Mouse (Mus musculus) ES-Bruce4 (cell line): ENCODE results near the gene Cfap20.

Experiments
- CTCF ChIP-seq: IDR thresholded peaks from one replicate; pipeline ENCODE4 v1.8.1; 2011; ENCODE audit warnings: low read depth, low read length
- EP300 ChIP-seq: IDR thresholded peaks from 2 replicates; pipeline ENCODE4 v1.6.1; 2011; ENCODE audit warnings: low read depth, low read length; ENCODE audit not compliant: insufficient read depth
- POLR2A ChIP-seq: IDR thresholded peaks from one replicate; pipeline ENCODE4 v1.8.1; 2011; ENCODE audit warnings: low read length; ENCODE audit not compliant: insufficient read depth

DNA sequence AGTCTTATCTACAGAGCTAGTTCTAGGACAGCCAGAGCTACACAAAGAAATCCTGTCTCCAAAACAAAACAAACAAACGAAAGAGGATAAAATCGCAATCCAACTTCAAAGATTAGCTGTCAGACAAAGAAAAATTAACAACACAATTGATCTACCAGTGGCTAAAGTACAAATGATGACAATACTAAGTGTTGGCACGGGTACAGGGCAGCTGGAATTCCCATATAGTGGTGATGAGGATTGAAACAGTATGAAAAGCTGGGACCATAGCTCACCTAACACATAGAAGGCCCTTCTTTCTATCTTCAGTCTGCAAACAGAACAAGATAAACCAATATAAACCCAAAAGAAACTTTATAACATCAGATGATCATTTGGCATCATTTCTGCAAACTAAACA, 53.1 kb downstream of the Cfap20 start:
- no peak for TF ChIP-seq CTCF
- no peak for TF ChIP-seq EP300
- TF ChIP-seq POLR2A = no peak
